Mouse (Mus musculus) MEL (cell line): ENCODE results near the gene Vmn1r226.

Experiments
- CTCF ChIP-seq, 3 experiments: IDR thresholded peaks in 2 of 3; conservative IDR thresholded peaks in 1 of 3; 2 replicates each; pipeline ENCODE4 v1.5.1; 2011 to 2012; ENCODE audit warnings: low read length in 3 of 3, low read depth in 2 of 3, mild to moderate bottlenecking in 2 of 3, improper control_type of control experiment in 1 of 3, inconsistent platforms in 1 of 3, mixed read lengths in 1 of 3, moderate library complexity in 1 of 3; ENCODE audit not compliant: control insufficient read depth in 1 of 3, insufficient read depth in 1 of 3, poor library complexity in 1 of 3, severe bottlenecking in 1 of 3
- MXI1 ChIP-seq: IDR thresholded peaks from 2 replicates; pipeline ENCODE4 v1.6.1; 2011; ENCODE audit warnings: mild to moderate bottlenecking, low read depth, low read length, improper control_type of control experiment
- NELFE ChIP-seq: IDR thresholded peaks from 2 replicates; pipeline ENCODE4 v1.6.1; 2011; ENCODE audit warnings: low read depth, low read length, improper control_type of control experiment
- NRF1 ChIP-seq: IDR thresholded peaks from 2 replicates; pipeline ENCODE4 v1.6.1; 2014; ENCODE audit warnings: low read depth, mild to moderate bottlenecking, inconsistent platforms, low read length, improper control_type of control experiment, moderate library complexity; ENCODE audit not compliant: poor library complexity, insufficient read depth, severe bottlenecking
- POLR2A ChIP-seq, 2 experiments: IDR thresholded peaks; 2 replicates each; pipeline ENCODE4 v1.6.1; 2011 to 2012; ENCODE audit warnings: low read length in 2 of 2, mild to moderate bottlenecking in 2 of 2, control low read depth in 1 of 2, improper control_type of control experiment in 1 of 2, low read depth in 1 of 2, moderate library complexity in 1 of 2; ENCODE audit not compliant: control insufficient read depth in 1 of 2, insufficient read depth in 1 of 2, poor library complexity in 1 of 2
- TAL1 ChIP-seq: IDR thresholded peaks from 2 replicates; pipeline ENCODE4 v1.6.1; 2012; ENCODE audit warnings: mild to moderate bottlenecking, inconsistent platforms, low read length, moderate library complexity, mixed read lengths

- TF ChIP-seq POLR2A (IDR thresholded peaks at IDR 0.05; ENCODE audit: control insufficient read depth in 1 of 2, insufficient read depth in 1 of 2, low read depth in 1 of 2, low read length in 2 of 2, poor library complexity in 1 of 2) (no peak), NRF1 (no peak), MXI1 (no peak), NELFE (no peak), TAL1 (no peak), CTCF (IDR thresholded peaks at IDR 0.05 in 2 of 3, conservative IDR thresholded peaks at IDR 0.05 in 1 of 3; ENCODE audit: control insufficient read depth in 1 of 3, insufficient read depth in 1 of 3, low read depth in 2 of 3, low read length in 3 of 3, poor library complexity in 1 of 3, severe bottlenecking in 1 of 3) (no peak)
Observed at GRCm38 (mm10) chr17:20729543-20729942, 46.9 kb downstream of the Vmn1r226 start, which contains the start of gene Vmn1r227.
